Mouse (Mus musculus) liver, embryonic 14 days (tissue): ENCODE results near the gene Sipa1l1. TPM values are rescaled to one million over a fixed set of nuclear protein-coding genes. Genes with fewer than 3 reads are reported as not detected.

Experiments used
- polyA plus RNA-seq: library from polyadenylated mRNA; depleted of rRNA; stranded (reverse); fragments of >200 nt; gene quantifications from 2 replicates; pipeline ENCODE4 v1.2.3, GENCODE M21; 2012; rRNA removed

Gene Sipa1l1
- polyA plus RNA-seq: 2.5 and 2.9 TPM in 2 replicates

GRCm38 (mm10) chr12:82168820-82169533 is at the start of gene Sipa1l1:
Gene Sipa1l1, plus strand, starts transcription at chr12:82169320.

